Mouse (Mus musculus) limb, embryonic 15.5 days (tissue): Measurements from ENCODE around the gene Dcun1d3. TPM values are rescaled to one million over a fixed set of nuclear protein-coding genes. Genes with fewer than 3 reads are reported as not detected.

Experiments
- ATAC-seq: fragments of 200-750 bp; cut with Nextera tagmentation; 2 replicates; pipeline ENCODE4 v1.8.0; 2017; ENCODE audit warnings: low read depth, moderate TSS enrichment; ENCODE audit not compliant: insufficient number of reproducible peaks, low FRiP score, low TSS enrichment
- H3K27ac ChIP-seq: fragments of 300-500 bp; sonication (generic); 2 replicates; pipeline ENCODE4 v1.5.1; 2015; ENCODE audit warnings: moderate library complexity, mild to moderate bottlenecking, inconsistent platforms
- H3K27me3 ChIP-seq: fragments of 300-500 bp; sonication (generic); 2 replicates; pipeline ENCODE4 v1.6.1; 2015; ENCODE audit warnings: inconsistent platforms
- H3K36me3 ChIP-seq: fragments of 300-500 bp; sonication (generic); 2 replicates; pipeline ENCODE4 v1.6.1; 2015; ENCODE audit warnings: inconsistent platforms
- H3K4me1 ChIP-seq: fragments of 300-500 bp; sonication (generic); 2 replicates; pipeline ENCODE4 v1.6.1; 2015; ENCODE audit warnings: inconsistent platforms
- H3K4me2 ChIP-seq: fragments of 300-500 bp; sonication (generic); 2 replicates; pipeline ENCODE4 v1.6.1; 2015; ENCODE audit warnings: mild to moderate bottlenecking, inconsistent platforms
- H3K4me3 ChIP-seq: fragments of 300-500 bp; sonication (generic); 2 replicates; pipeline ENCODE4 v1.5.1; 2015; ENCODE audit warnings: mild to moderate bottlenecking, inconsistent platforms
- H3K9ac ChIP-seq: fragments of 300-500 bp; sonication (generic); 2 replicates; pipeline ENCODE4 v1.6.1; 2015; ENCODE audit warnings: inconsistent platforms
- H3K9me3 ChIP-seq: fragments of 300-500 bp; sonication (generic); 2 replicates; pipeline ENCODE4 v1.6.1; 2016; ENCODE audit warnings: inconsistent platforms
- WGBS: fragments of 180-500 bp; shearing (Covaris S2); methylation state at CpG from one replicate; pipeline ENCODE4 v1.1.7; 2015; 5-methylcytosine and 5-hydroxymethylcytosine counted together
- polyA plus RNA-seq: library from polyadenylated mRNA; unstranded; fragments of >200 nt; fragmentation: Nextera tagmentation; extraction: Ambion mirVana; gene quantifications from 2 replicates; pipeline ENCODE4 v1.2.1, GENCODE M21; 2015

Dcun1d3 gene
- polyA plus RNA-seq, 1 experiment from 2014 or later: 12.9 TPM

DNA sequence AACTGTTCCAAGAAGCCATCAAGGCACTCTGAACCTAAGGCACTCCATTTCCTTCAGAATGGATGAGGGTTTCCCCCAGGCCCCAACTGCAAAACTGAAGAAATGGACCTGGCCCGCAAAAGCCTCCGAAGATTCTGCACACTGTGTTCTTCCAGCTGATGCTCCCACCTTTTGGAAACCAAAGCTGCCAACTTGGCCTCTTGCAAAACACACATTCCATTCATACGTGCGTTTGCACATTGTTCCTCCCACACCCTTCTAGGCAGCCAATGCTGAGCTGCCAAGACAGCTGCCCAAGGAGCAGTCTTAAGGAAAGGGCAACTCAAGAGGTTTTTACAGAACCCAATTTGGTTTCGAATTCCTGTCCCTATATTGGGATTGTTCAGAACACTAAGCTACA is 45.4 kb downstream of the Dcun1d3 start:
- Histone ChIP-seq H3K4me2 (no peak overlapping the region), H3K9ac (no peak overlapping the region), H3K9me3 (no peaks in the 10 kb centered on the region), H3K36me3 (peaks cover 20% of the 10 kb centered on the region; the same call in 1 of the 2 replicates), H3K4me1 (no peaks in the 10 kb centered on the region), H3K27ac (no peak overlapping the region), H3K4me3 (no peak overlapping the region), H3K27me3 (no peaks in the 10 kb centered on the region)
- 62% methylated on average over 5 of the region's 5 CpGs for WGBS
- ATAC-seq: no peak

- H3K9me3 ChIP-seq: no peaks in the 10 kb centered on the region
- no peak overlapping the region for H3K4me2 ChIP-seq
- peaks cover 20% of the 10 kb centered on the region; the same call in 1 of the 2 replicates for H3K36me3 ChIP-seq
- WGBS: 0% methylated on average over 1 of the region's 1 CpGs
- no peak overlapping the region for H3K27ac ChIP-seq
- no peak overlapping the region for H3K4me3 ChIP-seq
- H3K9ac ChIP-seq: no peak overlapping the region
- no peaks in the 10 kb centered on the region for H3K27me3 ChIP-seq
- no peak for ATAC-seq
- H3K4me1 ChIP-seq: no peaks in the 10 kb centered on the region
These were observed 47.0 kb downstream of the Dcun1d3 start for GRCm38 (mm10) chr7:119849096-119849495.

DNA sequence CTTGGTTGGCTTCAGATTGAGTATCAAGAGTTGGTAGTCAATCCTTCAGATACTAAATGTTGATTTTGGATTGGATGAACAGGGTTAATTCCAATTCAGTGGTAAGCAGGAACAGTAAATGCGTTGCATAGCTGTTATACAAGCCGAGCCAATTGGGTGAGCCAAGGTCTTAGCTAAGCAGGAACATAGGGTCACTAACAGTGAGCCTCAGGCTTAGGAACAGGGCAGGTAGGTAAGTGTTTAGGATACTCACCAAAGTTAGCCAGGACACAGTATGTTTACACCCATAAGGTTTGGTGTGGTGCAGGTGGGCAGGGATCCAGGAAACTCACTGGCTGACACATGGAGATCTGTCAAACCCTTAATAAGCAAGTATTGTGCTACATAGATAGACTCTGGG is 48.7 kb downstream of the Dcun1d3 start:
- Histone ChIP-seq H3K9ac (no peak overlapping the region), H3K36me3 (peaks cover 17% of the 10 kb centered on the region; the same call in 1 of the 2 replicates), H3K4me3 (no peak overlapping the region), H3K27me3 (no peaks in the 10 kb centered on the region), H3K4me1 (no peaks in the 10 kb centered on the region), H3K4me2 (no peak overlapping the region), H3K27ac (no peak overlapping the region), H3K9me3 (no peaks in the 10 kb centered on the region)
- WGBS: 83% methylated on average over 2 of the region's 2 CpGs
- no peak for ATAC-seq

DNA sequence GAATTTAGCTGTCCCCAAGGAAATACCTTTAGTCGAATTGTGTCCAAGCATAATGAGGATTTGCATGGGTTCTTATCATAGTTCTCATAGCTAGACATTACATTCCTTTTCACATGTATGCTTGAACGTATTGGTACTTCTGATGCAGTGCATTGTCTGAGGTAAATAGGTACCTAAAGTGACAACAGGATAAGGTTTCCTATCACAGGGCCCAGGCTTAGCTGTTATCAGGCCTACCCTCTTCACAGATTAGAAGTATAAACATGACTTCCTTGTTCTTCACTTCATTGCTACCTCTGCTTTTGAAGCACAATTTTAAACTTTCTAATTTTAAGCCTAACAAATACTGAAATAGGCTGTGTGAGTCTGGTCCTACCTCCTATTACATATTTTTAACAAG is 50.6 kb downstream of the Dcun1d3 start:
- peaks cover 17% of the 10 kb centered on the region; the same call in 1 of the 2 replicates for H3K36me3 ChIP-seq
- H3K4me2 ChIP-seq: no peak overlapping the region
- no peak overlapping the region for H3K4me3 ChIP-seq
- H3K9me3 ChIP-seq: no peaks in the 10 kb centered on the region
- no peaks in the 10 kb centered on the region for H3K27me3 ChIP-seq
- no peak overlapping the region for H3K27ac ChIP-seq
- ATAC-seq: no peak
- no peaks in the 10 kb centered on the region for H3K4me1 ChIP-seq
- H3K9ac ChIP-seq: no peak overlapping the region
- 92% methylated on average over 2 of the region's 2 CpGs for WGBS

DNA sequence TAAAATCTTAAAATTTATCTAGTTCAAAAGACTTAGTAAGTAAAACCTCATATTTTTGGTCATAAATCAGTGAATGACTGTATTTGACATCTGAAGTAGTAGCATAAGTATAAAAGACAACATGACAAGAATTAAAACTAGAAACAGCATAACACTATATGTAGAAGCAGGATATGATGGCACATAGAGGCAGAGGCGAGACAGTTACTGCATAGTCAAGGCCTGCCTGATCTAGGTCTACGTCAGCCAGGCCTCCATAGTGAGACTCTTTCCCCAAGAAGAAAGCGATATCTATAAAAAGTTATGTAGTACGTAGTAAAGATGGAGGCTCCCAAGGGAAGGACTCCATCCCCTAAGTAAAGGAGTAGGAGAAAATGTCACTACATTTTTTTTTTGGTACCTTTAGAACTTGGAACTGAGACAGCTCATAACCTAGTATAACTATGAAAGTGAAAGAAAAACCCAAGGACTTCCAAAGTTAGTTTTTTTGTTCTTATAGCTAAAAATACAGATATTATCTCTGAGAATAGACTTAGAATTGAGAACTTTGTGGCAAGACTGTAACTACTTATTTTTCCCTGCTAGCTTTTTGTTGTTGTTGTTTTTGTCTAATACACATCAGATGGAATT is 54.2 kb downstream of the Dcun1d3 start:
- 90% methylated on average over 4 of the region's 4 CpGs for WGBS
- Histone ChIP-seq H3K9ac (no peak overlapping the region), H3K4me2 (no peak overlapping the region), H3K4me1 (no peaks in the 10 kb centered on the region), H3K27me3 (no peaks in the 10 kb centered on the region), H3K4me3 (no peak overlapping the region), H3K9me3 (no peaks in the 10 kb centered on the region), H3K36me3 (peaks cover 12% of the 10 kb centered on the region; the same call in 1 of the 2 replicates), H3K27ac (no peak overlapping the region)
- no peak for ATAC-seq

GRCm38 (mm10) chr7:119835996-119836777 is 59.9 kb downstream of the Dcun1d3 start:
- H3K27me3 ChIP-seq: no peaks in the 10 kb centered on the region
- H3K36me3 ChIP-seq: peaks cover 3% of the 10 kb centered on the region; the same call in 1 of the 2 replicates
- H3K27ac ChIP-seq: no peak overlapping the region
- no peaks in the 10 kb centered on the region for H3K4me1 ChIP-seq
- no peak overlapping the region for H3K4me3 ChIP-seq
- ATAC-seq: no peak
- no peaks in the 10 kb centered on the region for H3K9me3 ChIP-seq
- 90% methylated on average over 4 of the region's 4 CpGs for WGBS
- H3K4me2 ChIP-seq: no peak overlapping the region
- no peak overlapping the region for H3K9ac ChIP-seq

GRCm38 (mm10) chr7:119835371-119835770 is 60.7 kb downstream of the Dcun1d3 start:
- Histone ChIP-seq H3K9me3 (no peaks in the 10 kb centered on the region), H3K9ac (no peak overlapping the region), H3K27me3 (no peaks in the 10 kb centered on the region), H3K4me2 (no peak overlapping the region), H3K4me3 (no peak overlapping the region), H3K36me3 (peaks cover 3% of the 10 kb centered on the region; the same call in 1 of the 2 replicates), H3K4me1 (no peaks in the 10 kb centered on the region), H3K27ac (no peak overlapping the region)
- WGBS: 97% methylated on average over 1 of the region's 1 CpGs
- no peak for ATAC-seq

- Histone ChIP-seq H3K9me3 (no peaks in the 10 kb centered on the region), H3K4me3 (no peak overlapping the region), H3K4me1 (no peaks in the 10 kb centered on the region), H3K27ac (no peak overlapping the region), H3K27me3 (no peaks in the 10 kb centered on the region), H3K4me2 (no peak overlapping the region), H3K36me3 (peaks cover 49% of the 10 kb centered on the region), H3K9ac (no peak overlapping the region)
- 90% methylated on average over 3 of the region's 3 CpGs for WGBS
- no peak for ATAC-seq
These were observed 87.4 kb downstream of the Dcun1d3 start for GRCm38 (mm10) chr7:119808723-119809122.

DNA sequence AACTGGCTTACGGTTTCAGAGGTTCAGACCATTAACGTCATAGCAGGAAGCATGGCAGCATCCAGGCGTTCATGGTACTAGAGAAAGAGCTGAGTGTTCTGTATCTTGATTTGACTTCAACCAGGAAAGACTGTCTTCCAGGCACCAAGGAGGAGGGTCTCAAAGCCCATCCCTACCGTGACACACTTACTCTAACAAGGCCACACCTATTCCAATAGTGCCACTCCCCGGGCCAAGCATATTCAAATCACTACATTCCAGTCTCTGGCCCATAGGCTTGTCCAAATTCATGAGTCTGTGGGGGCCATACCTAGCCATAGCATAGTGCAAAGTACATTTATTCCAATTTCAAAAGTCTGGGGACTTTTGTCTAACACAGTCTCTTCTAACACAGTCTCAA is 88.7 kb downstream of the Dcun1d3 start:
- Histone ChIP-seq H3K4me1 (no peaks in the 10 kb centered on the region), H3K9me3 (no peaks in the 10 kb centered on the region), H3K9ac (no peak overlapping the region), H3K27ac (no peak overlapping the region), H3K27me3 (no peaks in the 10 kb centered on the region), H3K4me3 (no peak overlapping the region), H3K36me3 (peaks cover 43% of the 10 kb centered on the region), H3K4me2 (no peak overlapping the region)
- WGBS: 90% methylated on average over 5 of the region's 5 CpGs
- no peak for ATAC-seq

Other genes with a start within 250 kb of the Dcun1d3 start
- not detected in 2 replicates for gene Acsm4, start 206.3 kb downstream of the Dcun1d3 start, polyA plus RNA-seq
- 70.4 and 72.5 TPM in 2 replicates for gene Thumpd1, start 175.5 kb downstream of the Dcun1d3 start, polyA plus RNA-seq
- gene Acsm3, start 135.4 kb downstream of the Dcun1d3 start, polyA plus RNA-seq: 0.37 and 0.62 TPM in 2 replicates
- gene Rexo5, start 102.3 kb downstream of the Dcun1d3 start, polyA plus RNA-seq: 19.4 and 23.0 TPM in 2 replicates
- 16.9 and 20.3 TPM in 2 replicates for gene Eri2, start 102.2 kb downstream of the Dcun1d3 start, polyA plus RNA-seq
- 9.1 and 9.9 TPM in 2 replicates for gene Lyrm1, start 437 bp downstream of the Dcun1d3 start, polyA plus RNA-seq
- not detected in 2 replicates for gene Dnah3, start 199.0 kb upstream of the Dcun1d3 start, polyA plus RNA-seq
- 28.2 and 29.2 TPM in 2 replicates for gene Tmem159, start 206.1 kb upstream of the Dcun1d3 start, polyA plus RNA-seq
- gene Zp2, start 249.0 kb upstream of the Dcun1d3 start, polyA plus RNA-seq: 0.51 and 0.58 TPM in 2 replicates